Mouse (Mus musculus) layer of hippocampus, adult 18-20 months (tissue): ENCODE results near the gene Trpv1. TPM values are rescaled to one million over a fixed set of nuclear protein-coding genes. Genes with fewer than 3 reads are reported as not detected.

ENCODE experiments used
- DNase-seq, 2 experiments: peaks; one replicate each; pipeline ENCODE4 v3.0.0; 2022; ENCODE audit warnings: low spot score in 2 of 2
- long read RNA-seq: library from polyadenylated mRNA; stranded (forward); transcript quantifications from one replicate; pipeline ENCODE4 v2.0.0, GENCODE M21; 2021
- total RNA-seq, 2 experiments: library from RNA; stranded (reverse); gene quantifications; 2 replicates each; pipeline ENCODE4 v1.2.3; 2021

The Trpv1 gene
- under 1 TPM in 1 of 2 experiments, not detected in 1; 0.23 TPM for total RNA-seq
- long read RNA-seq, result 0 reads

DNA sequence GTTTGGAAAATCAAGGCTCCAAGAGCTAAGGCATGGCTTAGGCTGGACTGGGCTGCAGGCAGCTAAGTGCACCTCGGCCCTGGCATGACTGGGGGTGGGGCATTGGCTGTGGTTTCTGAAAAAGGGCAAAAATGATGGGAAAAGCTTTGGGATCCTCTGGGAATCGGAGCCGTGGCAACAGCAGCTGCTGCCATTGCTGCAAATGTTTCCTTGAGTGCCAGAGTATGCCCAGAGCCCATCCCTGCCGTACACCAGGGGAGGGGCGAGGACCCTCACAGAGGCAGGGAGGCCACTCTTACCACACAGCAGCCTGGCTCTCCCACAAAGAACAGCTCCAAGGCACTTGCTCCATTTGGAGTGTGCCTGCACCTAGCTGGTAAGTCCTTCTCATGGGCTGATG, at the start of gene Trpv1:
Gene Trpv1 (plus strand): TSS at position 301 of the 400 bp plus-strand sequence.
- no peak for DNase-seq

DNA sequence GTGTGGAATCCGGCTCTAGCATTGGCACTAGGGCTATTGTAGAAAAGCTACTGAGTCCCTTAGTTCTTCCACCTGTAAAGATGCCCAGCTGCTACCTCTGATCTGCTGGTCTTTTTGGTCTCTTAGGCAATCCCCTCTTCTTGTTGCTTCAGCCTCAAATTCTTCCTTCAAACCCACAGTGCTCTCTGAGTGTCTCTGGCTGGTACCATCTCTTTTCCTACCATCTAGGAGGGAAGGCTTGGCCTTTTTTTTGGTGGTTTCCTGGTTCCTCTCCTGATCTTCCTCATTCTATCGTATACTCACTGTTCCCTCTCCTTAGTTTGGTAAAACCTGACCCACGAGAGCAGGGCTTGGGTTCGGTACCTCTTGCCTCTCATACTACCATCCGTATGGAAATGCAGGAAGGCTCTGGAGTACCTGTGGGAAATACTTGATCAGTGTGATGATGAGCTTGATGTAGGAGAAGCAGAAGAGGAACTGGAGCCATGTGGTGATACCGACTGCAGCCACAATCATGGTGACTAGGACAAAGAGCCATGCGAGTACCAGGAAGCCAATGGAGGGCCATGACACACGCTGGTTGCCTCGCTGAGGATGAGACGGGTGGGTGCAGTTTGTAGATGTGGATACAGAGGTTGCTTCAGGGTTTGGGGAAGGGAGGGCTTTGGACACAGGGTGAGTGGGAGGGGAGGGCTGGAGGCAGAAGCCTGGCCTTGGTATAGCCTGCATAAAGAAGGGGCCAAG, 48.0 kb upstream of the Trpv1 start:
- no peak for DNase-seq

- no peak for DNase-seq
Observed at GRCm38 (mm10) chr11:73187231-73187630, 46.9 kb upstream of the Trpv1 start.

GRCm38 (mm10) chr11:73193047-73193446, 41.0 kb upstream of the Trpv1 start:
- DNase-seq, result peak in 1 of 2 experiments; percentile 38

DNA sequence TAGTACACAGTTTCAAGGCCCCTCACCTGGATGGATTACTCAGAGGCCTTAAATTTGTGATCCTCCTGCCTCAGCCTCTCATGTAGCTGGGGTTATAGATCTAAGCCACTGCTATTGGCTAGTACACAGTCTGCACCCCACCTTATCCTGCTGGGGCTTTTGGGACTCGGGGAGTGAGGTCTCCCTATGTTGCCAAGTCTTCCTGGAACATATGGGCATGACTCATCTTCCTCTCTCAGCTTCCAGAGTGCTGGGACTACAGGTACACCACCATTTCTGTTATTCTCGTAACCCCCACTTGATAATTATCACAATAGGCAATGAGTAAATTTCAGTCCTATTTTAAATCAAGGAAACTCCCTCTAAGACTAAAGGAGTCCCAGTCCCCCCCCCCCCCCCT, 39.6 kb upstream of the Trpv1 start:
- DNase-seq, result no peak

GRCm38 (mm10) chr11:73198190-73198589, 35.9 kb upstream of the Trpv1 start:
- no peak for DNase-seq

DNA sequence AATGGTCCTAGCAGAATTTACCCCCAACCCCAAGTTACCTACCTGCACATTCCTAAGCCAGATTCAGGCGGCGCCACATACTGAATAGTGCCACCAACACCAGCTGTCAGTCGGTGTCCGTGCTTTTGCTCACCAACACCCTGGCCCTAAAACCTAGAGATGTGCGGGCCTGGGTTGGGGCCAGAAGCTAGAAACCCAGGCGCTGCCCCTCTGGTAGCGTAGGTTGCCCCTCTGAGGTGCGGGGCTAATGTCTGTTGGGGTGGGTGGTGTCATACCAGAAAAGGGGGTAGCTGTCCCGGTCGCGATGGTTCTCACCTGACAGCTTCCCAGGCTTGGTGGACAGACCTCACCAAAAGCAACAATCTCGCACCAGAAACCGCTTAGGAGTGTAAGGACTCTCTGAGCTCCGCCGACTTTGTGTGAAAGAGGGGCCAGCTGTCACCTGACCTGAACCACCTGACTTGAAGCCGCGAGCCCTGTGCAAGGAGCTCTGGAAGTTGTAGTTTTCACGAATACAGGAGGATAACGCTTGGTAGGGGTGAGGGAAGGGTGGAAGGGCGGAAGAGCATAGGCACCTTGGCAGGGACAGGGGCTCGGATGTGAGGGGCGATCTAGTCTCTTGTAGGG, 35.4 kb upstream of the Trpv1 start, which contains the start of gene Ctns:
Gene Ctns (minus strand): TSS at position 440 of the 627 bp plus-strand sequence.
- peak; percentile 82 to 94 for DNase-seq

DNA sequence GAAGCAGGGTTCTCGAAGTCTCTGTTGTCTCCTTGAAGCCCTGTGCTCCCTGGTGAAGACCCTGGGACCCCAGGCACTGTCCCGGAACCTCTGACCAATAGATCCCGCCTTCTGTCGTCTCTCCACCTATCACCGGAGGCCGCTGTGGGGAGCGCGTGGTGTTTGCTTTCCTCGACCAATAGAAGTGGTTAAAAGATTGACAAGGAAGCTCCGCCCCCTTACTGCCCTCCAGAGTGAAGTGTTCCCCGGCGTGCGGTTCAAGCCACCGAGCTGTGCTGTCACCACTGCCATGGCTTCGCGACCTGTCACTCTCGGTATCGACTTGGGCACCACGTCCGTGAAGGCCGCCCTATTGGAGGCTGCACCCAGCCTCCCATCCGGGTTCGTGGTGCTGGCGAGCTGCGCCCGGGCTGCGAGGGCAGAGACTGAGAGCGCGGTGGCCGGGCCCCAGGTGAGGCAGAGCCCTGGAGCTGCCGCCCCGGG, 34.8 kb upstream of the Trpv1 start, which contains the start of gene Shpk:
Gene Shpk (plus strand): TSS at position 231 of the 483 bp plus-strand sequence.
- DNase-seq, result peak; percentile 94 to 98

DNA sequence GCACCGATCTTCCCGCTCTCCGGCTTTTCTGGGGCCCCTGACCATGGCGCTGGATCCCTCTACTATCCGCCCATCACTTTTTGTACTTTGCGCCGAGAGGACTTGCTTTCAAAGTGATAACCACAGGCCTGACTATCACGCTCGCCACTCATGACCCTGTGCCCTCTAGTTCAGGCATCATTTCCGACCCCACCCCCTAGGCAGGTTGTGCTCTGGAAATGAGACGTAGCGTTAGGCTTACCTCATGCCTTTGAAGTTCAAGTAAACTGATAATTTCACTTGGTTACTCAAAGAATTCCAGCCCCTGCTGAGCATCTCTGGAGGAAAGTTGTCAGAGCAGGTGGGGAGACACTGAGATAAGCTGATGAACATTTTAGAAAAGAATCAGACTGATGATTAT, 34.2 kb upstream of the Trpv1 start:
- DNase-seq, result no peak

- no peak for DNase-seq
Observed at GRCm38 (mm10) chr11:73201021-73201420, 33.1 kb upstream of the Trpv1 start.

DNA sequence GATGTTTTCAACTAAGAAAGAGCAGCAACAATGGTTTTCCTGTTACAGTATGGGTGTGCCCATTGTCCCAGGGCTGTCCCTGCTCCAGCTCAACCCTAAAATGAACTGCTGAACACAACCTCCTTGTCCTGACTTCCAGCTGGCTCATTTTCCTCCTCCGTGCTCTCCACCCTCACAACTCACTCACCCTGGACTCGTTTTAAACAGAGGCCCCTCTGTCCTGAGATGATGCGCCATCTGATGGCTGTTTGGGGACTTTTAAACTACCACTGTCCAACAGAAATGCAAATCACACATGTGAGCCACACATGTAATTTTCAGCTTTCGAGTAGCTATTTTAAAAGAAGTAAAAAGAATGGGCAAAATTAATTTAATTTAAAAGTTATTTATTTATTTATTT, 32.5 kb upstream of the Trpv1 start:
- no peak for DNase-seq

DNA sequence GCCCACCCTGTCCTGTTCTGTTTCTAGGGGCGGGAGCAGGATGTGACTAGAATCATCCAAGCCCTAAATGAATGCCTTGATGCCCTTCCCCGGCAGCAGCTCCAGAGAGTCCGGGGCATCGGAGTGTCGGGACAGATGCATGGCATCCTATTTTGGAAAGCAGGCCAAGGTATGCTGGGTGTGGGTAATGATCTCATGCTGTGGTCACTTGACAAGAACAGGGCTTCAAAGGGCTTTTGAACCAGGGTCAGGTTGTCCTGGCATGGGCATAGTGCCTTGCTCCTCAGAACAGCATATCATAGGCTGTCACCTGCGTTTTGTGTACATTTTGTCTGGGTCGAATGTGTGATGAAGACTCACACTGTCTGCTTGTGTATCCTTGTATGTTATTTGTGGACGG, 30.2 kb upstream of the Trpv1 start:
- DNase-seq, result no peak

- no peak for DNase-seq
Observed at GRCm38 (mm10) chr11:73205194-73205593, 28.9 kb upstream of the Trpv1 start.

DNA sequence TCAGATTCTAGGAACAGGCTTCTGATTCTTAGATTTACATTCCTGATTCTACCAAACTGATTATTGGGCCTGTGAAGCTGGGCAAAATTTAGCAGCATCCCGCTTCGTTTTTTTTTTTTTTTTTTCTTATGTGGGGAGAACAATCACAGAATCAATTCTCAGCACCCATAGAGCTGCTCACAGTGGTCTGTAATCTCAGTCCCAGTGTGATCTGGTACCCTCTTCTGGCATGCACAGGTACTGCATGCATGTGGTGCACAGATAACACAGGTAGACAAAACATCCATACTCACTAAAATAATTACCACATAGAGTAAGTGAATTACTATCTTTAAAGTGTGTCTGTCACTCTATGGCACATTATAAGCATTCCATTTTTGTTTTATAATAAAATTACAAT, 26.5 kb upstream of the Trpv1 start:
- no peak for DNase-seq

GRCm38 (mm10) chr11:73213956-73214355, 20.1 kb upstream of the Trpv1 start:
- DNase-seq, result no peak

- no peak for DNase-seq
Observed at GRCm38 (mm10) chr11:73219671-73220070, 14.4 kb upstream of the Trpv1 start.

GRCm38 (mm10) chr11:73220651-73221050, 13.4 kb upstream of the Trpv1 start:
- no peak for DNase-seq

DNA sequence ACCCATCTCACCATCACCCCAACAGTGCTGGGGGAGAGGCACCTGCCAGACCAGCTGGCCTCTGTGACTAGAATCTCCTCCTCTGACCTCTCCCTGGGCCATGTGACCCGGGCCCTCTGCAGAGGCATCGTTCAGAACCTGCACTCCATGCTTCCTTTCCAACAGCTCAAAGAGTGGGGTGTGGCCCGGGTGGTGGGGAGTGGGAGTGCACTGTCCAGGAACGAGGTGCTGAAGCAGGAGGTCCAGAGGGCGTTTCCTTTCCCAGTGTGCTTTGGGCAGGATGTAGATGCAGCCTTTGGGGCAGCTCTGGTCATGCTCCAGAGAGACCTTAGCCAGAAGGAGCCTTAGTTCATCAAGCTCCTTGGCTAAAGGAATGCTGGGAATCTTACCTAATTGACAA, 11.2 kb upstream of the Trpv1 start:
- no peak for DNase-seq

- DNase-seq, result no peak
Observed at GRCm38 (mm10) chr11:73223966-73224365, 10.1 kb upstream of the Trpv1 start.

GRCm38 (mm10) chr11:73225856-73226255, 8.2 kb upstream of the Trpv1 start:
- no peak for DNase-seq

GRCm38 (mm10) chr11:73228881-73229280, 5.2 kb upstream of the Trpv1 start:
- no peak for DNase-seq

DNA sequence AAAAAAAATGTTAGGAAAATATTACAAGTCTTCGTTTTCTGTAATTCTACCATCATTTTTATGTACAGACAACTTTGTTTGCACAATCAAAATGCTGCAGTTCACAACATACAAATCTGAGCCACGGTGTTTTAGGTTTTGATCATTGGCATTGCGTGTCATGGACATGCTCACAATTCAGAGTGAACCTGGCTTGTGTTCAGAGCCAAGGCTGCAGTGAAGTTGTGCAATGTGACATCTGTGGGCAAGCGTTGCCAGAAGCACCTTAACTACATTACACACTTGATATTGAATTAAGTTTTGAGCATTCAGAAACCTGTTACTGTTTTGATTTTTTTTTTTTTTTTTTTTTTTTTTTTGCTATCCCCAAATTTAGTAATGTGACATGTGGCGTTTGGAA, 4.0 kb upstream of the Trpv1 start:
- DNase-seq, result no peak

DNA sequence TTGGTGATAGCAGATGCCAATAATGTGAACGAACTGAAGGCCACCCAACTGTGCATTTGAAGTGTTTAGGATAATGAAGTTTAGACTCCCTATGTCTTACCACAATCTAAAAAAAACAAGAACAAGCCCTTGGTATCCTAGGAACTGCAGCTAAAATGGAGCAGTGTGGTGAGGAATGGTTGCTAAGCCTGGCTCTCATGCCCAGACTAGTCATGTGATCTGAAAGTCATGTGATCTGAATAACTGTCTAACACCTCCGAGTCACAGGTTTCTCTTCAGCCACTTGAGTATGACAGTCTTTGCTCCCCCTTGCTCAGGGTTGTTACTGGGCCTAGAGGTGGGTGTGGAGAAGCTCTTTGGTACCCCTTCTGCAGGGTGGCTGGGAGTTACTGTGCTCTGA, 1.6 kb upstream of the Trpv1 start:
- DNase-seq, result no peak
